Mouse (Mus musculus) megakaryocyte, adult 5-6 weeks (primary cell): ENCODE data around the gene Pla2g7. TPM values are rescaled to one million over a fixed set of nuclear protein-coding genes. Genes with fewer than 3 reads are reported as not detected.

Experiments used
- ATAC-seq: 2 replicates; pipeline ENCODE4 v1.8.0; 2016; ENCODE audit warnings: mild to moderate bottlenecking, inconsistent platforms; ENCODE audit not compliant: poor library complexity, severe bottlenecking
- total RNA-seq, 2 experiments: library from RNA; stranded (forward) in 1 of 2; stranded (reverse) in 1 of 2; fragments of 153-499, 151-499 nt in 1 of 2; fragments of 221-1000, 200-1000 nt in 1 of 2; gene quantifications; 2 replicates each; pipeline versions ENCODE4 v1.2.3 to v1.2.4; 2015 to 2017

Pla2g7 gene
- total RNA-seq, 2 experiments from 2014 or later = 37.2 to 55.2 TPM

- ATAC-seq = peak; percentile 87
Observed at GRCm38 (mm10) chr17:43573624-43574073, 5.8 kb downstream of the Pla2g7 start.

- ATAC-seq = peak; percentile 27; the same call in 1 of the 2 replicates
Observed at GRCm38 (mm10) chr17:43580456-43580855, 12.6 kb downstream of the Pla2g7 start.

DNA sequence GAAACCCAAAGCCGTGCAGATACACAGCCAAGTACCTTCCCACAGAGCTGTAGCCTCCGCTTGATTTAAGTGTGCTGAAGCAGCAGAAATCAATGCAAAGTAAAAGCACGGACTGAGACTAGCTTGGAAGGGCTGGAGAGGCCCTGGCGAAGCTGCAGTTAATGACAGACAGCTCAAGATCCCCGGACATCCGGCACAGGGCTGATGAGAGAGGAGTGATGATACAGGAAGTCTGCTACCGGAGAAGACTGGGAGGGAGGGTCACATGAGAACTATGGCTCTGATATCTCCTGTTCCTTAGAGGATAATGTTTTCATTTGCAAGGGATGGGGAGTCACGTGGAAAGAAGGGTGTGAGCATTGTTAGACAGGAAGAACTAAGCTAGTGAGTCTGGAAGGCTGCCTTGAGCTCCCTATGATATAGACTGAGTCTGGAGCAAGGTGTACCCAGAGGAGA lies 13.1 kb downstream of the Pla2g7 start:
- no peak for ATAC-seq

GRCm38 (mm10) chr17:43584771-43585170 lies 16.9 kb downstream of the Pla2g7 start:
- ATAC-seq = no peak

- no peak for ATAC-seq
Observed at GRCm38 (mm10) chr17:43587278-43587677, 19.4 kb downstream of the Pla2g7 start.

DNA sequence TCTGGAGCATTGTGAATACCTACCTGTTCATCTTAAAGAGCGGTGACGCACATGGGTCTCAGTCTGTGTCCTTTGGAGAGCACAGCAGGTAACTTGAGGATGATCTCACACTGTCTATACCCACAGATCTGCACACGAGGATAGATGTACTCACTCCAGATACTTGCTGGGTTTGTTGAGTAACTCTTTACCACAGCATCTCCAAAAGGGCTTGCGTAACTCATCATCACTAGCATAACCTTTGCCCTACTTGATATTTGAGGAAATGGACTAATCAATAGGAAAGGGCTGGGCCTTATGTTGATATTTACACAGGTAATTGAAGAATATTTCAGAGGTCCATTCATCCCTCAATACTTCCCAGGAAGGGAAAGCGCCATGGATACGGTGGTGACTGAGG lies 21.9 kb downstream of the Pla2g7 start:
- ATAC-seq = peak; percentile 87

- ATAC-seq = no peak
Observed at GRCm38 (mm10) chr17:43590531-43590930, 22.6 kb downstream of the Pla2g7 start.

DNA sequence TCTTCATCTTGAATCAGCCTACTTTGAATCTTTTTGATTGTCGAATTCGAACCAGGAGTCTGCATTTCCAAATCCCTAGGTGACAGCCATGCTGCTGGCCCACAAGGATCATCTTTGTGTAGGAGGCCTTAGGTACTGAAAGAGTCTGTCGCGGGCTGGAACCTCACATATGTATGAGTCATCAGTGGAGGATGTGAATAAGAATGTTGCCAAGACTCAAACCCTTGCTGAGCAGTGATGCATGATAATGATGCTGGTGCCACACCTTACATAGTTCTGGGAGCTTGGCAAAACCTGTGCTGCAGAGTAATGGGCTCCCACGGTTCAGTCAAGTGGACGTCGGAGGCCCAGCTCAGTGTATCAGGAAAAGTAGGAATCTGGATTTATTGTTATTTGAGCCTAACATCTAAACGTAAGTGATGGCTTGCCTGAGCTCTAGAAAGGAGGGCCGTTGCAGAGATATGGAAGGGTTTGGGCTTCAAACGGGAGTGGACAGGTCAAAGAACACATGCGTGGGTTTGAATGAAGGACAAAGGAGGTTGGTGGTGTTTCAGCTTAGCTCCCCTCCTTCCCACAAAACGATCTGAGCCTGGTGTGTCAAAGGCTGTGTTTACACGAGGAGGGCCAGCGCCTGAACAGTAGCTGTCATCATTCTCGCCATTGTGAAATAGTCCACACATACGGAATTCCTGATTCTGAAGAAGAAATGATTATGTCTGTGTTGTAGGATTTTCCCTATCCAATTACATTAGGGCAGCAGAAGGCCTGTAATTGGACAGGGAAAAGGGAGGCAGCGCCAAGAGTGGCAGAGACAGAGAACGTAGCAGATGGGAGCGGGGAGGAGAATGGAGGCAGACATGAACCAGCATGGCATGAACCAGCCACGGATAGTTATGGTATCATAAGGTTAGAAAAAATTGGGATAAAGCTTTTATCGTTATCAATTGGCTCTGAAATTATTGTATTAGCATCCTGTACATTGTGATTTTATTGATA lies 24.7 kb downstream of the Pla2g7 start:
- no peak for ATAC-seq

- ATAC-seq = no peak
Observed at GRCm38 (mm10) chr17:43597742-43598141, 29.8 kb downstream of the Pla2g7 start.

DNA sequence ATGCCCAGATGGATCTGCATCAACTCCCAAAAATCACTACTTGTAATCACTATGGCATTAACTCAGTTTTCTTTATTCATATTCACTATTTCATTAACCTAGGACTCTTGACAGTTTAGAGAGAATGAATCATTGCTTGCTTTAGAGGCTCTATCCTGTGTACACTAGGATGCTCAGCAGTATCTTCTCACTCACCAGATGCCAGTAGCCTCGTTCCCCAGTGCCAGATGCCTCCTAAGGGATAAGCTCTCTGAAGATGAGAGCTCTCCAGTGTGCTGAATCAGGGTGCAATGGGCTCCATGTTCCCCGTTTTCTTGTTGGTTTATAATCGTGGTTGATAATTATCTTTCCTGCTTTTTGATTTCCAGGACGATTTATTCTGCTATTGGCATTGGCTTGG lies 30.8 kb downstream of the Pla2g7 start:
- ATAC-seq = no peak

GRCm38 (mm10) chr17:43606704-43607103 lies 38.8 kb downstream of the Pla2g7 start:
- ATAC-seq = peak; percentile 98

DNA sequence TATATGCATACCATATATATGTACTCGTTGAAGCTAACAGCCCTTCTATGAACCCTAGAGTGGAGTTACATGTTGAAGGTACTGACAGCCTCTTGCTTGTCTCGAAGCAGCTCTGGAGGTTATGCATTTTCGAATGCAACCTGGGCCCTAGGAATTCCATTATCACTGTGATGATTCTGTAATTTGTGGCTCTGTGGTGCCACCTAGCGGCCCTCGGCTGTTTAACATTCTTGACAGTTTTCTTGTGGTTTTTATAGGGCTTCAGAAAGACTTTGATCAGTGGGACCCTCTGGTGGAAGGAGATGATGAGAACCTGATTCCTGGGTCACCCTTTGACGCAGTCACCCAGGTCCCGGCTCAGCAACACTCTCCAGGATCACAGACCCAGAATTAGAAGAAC lies 43.7 kb downstream of the Pla2g7 start:
- peak; percentile 61 for ATAC-seq

DNA sequence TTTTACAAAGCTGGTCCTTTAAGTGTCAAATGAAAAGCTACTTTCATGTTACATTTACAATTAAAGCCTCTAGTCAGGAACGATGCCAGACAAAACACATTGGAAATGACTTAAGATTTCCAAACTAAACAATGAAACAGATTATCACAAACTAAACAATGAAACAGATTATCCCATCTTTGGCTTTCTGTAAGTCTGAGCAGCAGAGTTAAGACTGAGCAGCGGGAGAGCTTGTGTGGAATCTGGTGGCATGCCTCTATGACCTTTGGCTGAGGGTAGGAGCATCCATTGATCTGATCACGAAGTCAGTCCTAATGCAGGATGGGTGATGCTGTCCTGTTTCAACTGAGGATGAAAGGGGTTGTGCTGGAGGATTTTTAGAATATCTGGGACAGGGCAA lies 44.3 kb downstream of the Pla2g7 start:
- ATAC-seq = no peak

GRCm38 (mm10) chr17:43619156-43619555 lies 51.3 kb downstream of the Pla2g7 start:
- ATAC-seq = no peak

DNA sequence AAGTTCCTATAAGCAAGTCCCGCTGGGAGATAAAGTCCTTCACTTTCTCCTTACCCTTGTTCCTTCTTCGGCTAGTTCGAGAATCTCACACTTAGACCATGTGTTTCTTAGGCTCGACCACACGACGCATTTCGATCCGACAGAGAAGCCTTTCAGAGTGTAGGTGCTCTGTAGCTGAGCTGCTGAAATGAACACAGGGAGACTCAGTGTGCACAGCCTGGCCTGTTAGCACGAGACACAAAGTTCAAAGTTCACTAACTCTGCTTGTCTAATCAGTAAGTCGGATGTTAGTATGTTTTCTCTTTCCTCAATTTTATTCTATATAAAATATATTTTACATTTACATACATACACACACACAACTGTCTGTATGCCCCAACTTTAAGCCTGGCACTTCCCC lies 54.2 kb downstream of the Pla2g7 start:
- ATAC-seq = no peak

DNA sequence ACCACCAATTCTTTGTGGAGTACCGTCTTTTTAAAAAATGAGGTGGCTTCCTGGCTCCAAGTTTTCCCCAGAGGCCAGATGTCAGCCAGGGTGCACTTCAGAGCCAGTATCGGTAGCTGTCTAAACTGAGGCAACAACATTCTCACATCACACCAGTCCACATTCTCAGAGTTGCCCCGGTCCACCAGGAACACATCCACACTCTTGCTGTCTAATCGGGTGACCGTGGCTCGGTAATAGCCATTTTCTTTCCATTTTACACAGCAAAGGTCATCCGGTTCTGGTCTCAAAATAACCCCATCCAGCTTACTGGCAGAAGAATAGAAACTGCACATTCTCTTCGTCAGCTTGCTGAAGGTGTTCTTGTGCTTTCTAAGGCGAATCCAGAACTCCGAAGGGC lies 60.3 kb downstream of the Pla2g7 start:
- ATAC-seq = no peak

- no peak for ATAC-seq
Observed at GRCm38 (mm10) chr17:43629026-43629495, 61.2 kb downstream of the Pla2g7 start.

GRCm38 (mm10) chr17:43629496-43630426 lies 61.9 kb downstream of the Pla2g7 start, which contains the start of gene Tdrd6:
Tdrd6 (minus strand) TSS chr17:43630299.
- ATAC-seq = no peak

- ATAC-seq = no peak
Observed at GRCm38 (mm10) chr17:43630427-43630760, 62.5 kb downstream of the Pla2g7 start.

DNA sequence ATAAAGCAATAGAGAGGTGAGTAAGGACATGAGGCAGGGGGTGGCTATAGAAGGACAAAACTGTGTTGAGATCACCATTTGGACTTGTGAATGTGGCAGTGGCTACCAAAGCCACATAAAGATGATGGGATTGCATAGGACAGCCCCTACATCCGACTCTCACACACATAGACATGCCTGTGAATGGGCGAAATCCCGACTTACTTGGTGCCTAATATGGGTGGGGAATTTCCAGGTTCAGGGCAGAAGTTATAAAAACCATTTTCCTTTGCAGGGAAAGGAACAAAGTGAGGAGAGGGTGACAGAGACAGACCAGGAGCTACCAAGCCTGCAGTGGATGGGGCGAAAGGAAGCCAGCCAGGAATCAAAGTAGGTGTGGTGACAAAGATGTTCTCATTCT lies 69.2 kb downstream of the Pla2g7 start:
- ATAC-seq = no peak

DNA sequence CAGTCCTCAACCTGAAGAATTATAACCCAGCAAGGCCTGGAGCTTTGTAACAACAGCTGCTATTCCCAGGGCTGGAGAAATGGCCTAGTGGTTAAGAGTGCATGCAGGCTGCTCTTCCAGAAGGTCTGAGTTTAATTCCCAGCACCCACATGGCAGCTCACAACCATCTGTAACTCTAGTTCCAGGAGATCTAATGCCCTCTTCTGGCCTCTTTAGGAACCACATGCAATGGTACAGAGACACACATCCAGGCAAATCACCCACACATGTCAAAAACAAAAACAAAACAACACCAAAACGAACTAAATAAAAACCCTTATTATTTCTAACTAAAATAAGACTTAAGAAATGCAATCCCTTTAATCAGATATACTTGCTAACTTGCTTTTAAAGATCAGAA lies 72.9 kb downstream of the Pla2g7 start:
- no peak for ATAC-seq
